Mouse (Mus musculus): ENCODE measurements at regions not wholly inside any gene's neighbourhood (a gene's known extent, or its start where the extent isn't known, plus 50 kb on each side); places are given as distances from the start of the nearest gene placed in this dataset.

- Histone ChIP-seq H3K9ac (ENCODE audit: low read depth, low read length) (0 out of 2 replicates have a peak overlapping the region, but pooled peaks have one; percentile 4), H3K4me1 (ENCODE audit: control insufficient read depth, insufficient read depth, low read length) (no peaks in the 10 kb centered on the region), H3K36me3 (ENCODE audit: control insufficient read depth, insufficient read depth, low read length) (no peaks in the 10 kb centered on the region), H3K9me3 (ENCODE audit: control insufficient read depth, low read length) (no peaks in the 10 kb centered on the region), H3K27ac (ENCODE audit: low read depth, low read length) (no peak overlapping the region), H3K27me3 (ENCODE audit: control insufficient read depth, insufficient read depth, low read length) (no peaks in the 10 kb centered on the region), H3K4me2 (replicated peaks; ENCODE audit: low read depth, low read length) (no peak overlapping the region; the same call in 1 of the 2 replicates), H3K4me3 (ENCODE audit: low read length) (no peak overlapping the region)
- 21% methylated on average over 14 of the region's 14 CpGs for WGBS
- ATAC-seq (ENCODE audit: low FRiP score, low TSS enrichment): no peak
These were observed 138.9 kb upstream of the Arglu1 start for GRCm38 (mm10) chr8:8829230-8829629.

GRCm38 (mm10) chr8:8827555-8827954, 137.2 kb upstream of the Arglu1 start:
- no peaks in the 10 kb centered on the region; the same call in 1 of the 2 replicates for H3K27me3 ChIP-seq (ENCODE audit: control insufficient read depth, insufficient read depth, low read length)
- H3K4me3 ChIP-seq (ENCODE audit: low read length): no peak overlapping the region
- H3K4me2 ChIP-seq (replicated peaks; ENCODE audit: low read depth, low read length): no peak overlapping the region
- no peaks in the 10 kb centered on the region for H3K9me3 ChIP-seq (ENCODE audit: control insufficient read depth, low read length)
- H3K36me3 ChIP-seq (ENCODE audit: control insufficient read depth, insufficient read depth, low read length): no peaks in the 10 kb centered on the region
- no peak for ATAC-seq (ENCODE audit: low FRiP score, low TSS enrichment)
- H3K27ac ChIP-seq (ENCODE audit: low read depth, low read length): no peak overlapping the region
- no peak overlapping the region for H3K9ac ChIP-seq (ENCODE audit: low read depth, low read length)
- no peaks in the 10 kb centered on the region for H3K4me1 ChIP-seq (ENCODE audit: control insufficient read depth, insufficient read depth, low read length)
- 82% methylated on average over 7 of the region's 7 CpGs for WGBS

- H3K4me1 ChIP-seq (ENCODE audit: control insufficient read depth, insufficient read depth, low read length): no peaks in the 10 kb centered on the region
- H3K9me3 ChIP-seq (ENCODE audit: control insufficient read depth, low read length): no peaks in the 10 kb centered on the region
- H3K4me3 ChIP-seq (ENCODE audit: low read length): no peak overlapping the region
- no peak overlapping the region for H3K27ac ChIP-seq (ENCODE audit: low read depth, low read length)
- H3K36me3 ChIP-seq (ENCODE audit: control insufficient read depth, insufficient read depth, low read length): no peaks in the 10 kb centered on the region
- no peaks in the 10 kb centered on the region; the same call in 1 of the 2 replicates for H3K27me3 ChIP-seq (ENCODE audit: control insufficient read depth, insufficient read depth, low read length)
- H3K4me2 ChIP-seq (replicated peaks; ENCODE audit: low read depth, low read length): no peak overlapping the region
- WGBS: 75% methylated on average over 9 of the region's 9 CpGs
- H3K9ac ChIP-seq (ENCODE audit: low read depth, low read length): no peak overlapping the region
- no peak for ATAC-seq (ENCODE audit: low FRiP score, low TSS enrichment)
These were observed 136.5 kb upstream of the Arglu1 start for GRCm38 (mm10) chr8:8826801-8827200.

- Histone ChIP-seq H3K27me3 (ENCODE audit: control insufficient read depth, insufficient read depth, low read length) (no peaks in the 10 kb centered on the region; the same call in 1 of the 2 replicates), H3K9ac (ENCODE audit: low read depth, low read length) (no peak overlapping the region), H3K4me1 (ENCODE audit: control insufficient read depth, insufficient read depth, low read length) (no peaks in the 10 kb centered on the region), H3K36me3 (ENCODE audit: control insufficient read depth, insufficient read depth, low read length) (no peaks in the 10 kb centered on the region), H3K9me3 (ENCODE audit: control insufficient read depth, low read length) (no peaks in the 10 kb centered on the region), H3K4me3 (ENCODE audit: low read length) (no peak overlapping the region), H3K4me2 (replicated peaks; ENCODE audit: low read depth, low read length) (no peak overlapping the region), H3K27ac (ENCODE audit: low read depth, low read length) (no peak overlapping the region)
- WGBS: 80% methylated on average over 5 of the region's 5 CpGs
- ATAC-seq (ENCODE audit: low FRiP score, low TSS enrichment): no peak
These were observed 134.6 kb upstream of the Arglu1 start for GRCm38 (mm10) chr8:8824886-8825285.

- Histone ChIP-seq H3K4me3 (ENCODE audit: low read length) (no peak overlapping the region), H3K27me3 (ENCODE audit: control insufficient read depth, insufficient read depth, low read length) (no peaks in the 10 kb centered on the region; the same call in 1 of the 2 replicates), H3K4me2 (replicated peaks; ENCODE audit: low read depth, low read length) (no peak overlapping the region), H3K9ac (ENCODE audit: low read depth, low read length) (no peak overlapping the region), H3K9me3 (ENCODE audit: control insufficient read depth, low read length) (no peaks in the 10 kb centered on the region), H3K27ac (ENCODE audit: low read depth, low read length) (no peak overlapping the region), H3K4me1 (ENCODE audit: control insufficient read depth, insufficient read depth, low read length) (no peaks in the 10 kb centered on the region), H3K36me3 (ENCODE audit: control insufficient read depth, insufficient read depth, low read length) (no peaks in the 10 kb centered on the region)
- no peak for ATAC-seq (ENCODE audit: low FRiP score, low TSS enrichment)
- 70% methylated on average over 6 of the region's 6 CpGs for WGBS
These were observed 130.8 kb upstream of the Arglu1 start for GRCm38 (mm10) chr8:8821119-8821518.

- Histone ChIP-seq H3K27ac (ENCODE audit: low read depth, low read length) (no peak overlapping the region), H3K4me3 (ENCODE audit: low read length) (no peak overlapping the region), H3K27me3 (ENCODE audit: control insufficient read depth, insufficient read depth, low read length) (no peaks in the 10 kb centered on the region; the same call in 1 of the 2 replicates), H3K36me3 (ENCODE audit: control insufficient read depth, insufficient read depth, low read length) (no peaks in the 10 kb centered on the region), H3K4me2 (replicated peaks; ENCODE audit: low read depth, low read length) (no peak overlapping the region), H3K9ac (ENCODE audit: low read depth, low read length) (no peak overlapping the region), H3K4me1 (ENCODE audit: control insufficient read depth, insufficient read depth, low read length) (no peaks in the 10 kb centered on the region), H3K9me3 (ENCODE audit: control insufficient read depth, low read length) (no peaks in the 10 kb centered on the region)
- 74% methylated on average over 6 of the region's 6 CpGs for WGBS
- ATAC-seq (ENCODE audit: low FRiP score, low TSS enrichment): no peak
These were observed 130.3 kb upstream of the Arglu1 start for GRCm38 (mm10) chr8:8820614-8821013.

- H3K36me3 ChIP-seq (ENCODE audit: control insufficient read depth, insufficient read depth, low read length): no peaks in the 10 kb centered on the region
- WGBS: 74% methylated on average over 9 of the region's 9 CpGs
- H3K27me3 ChIP-seq (ENCODE audit: control insufficient read depth, insufficient read depth, low read length): no peaks in the 10 kb centered on the region; the same call in 1 of the 2 replicates
- H3K4me3 ChIP-seq (ENCODE audit: low read length): no peak overlapping the region
- H3K4me1 ChIP-seq (ENCODE audit: control insufficient read depth, insufficient read depth, low read length): no peaks in the 10 kb centered on the region
- no peak overlapping the region for H3K27ac ChIP-seq (ENCODE audit: low read depth, low read length)
- no peak overlapping the region for H3K9ac ChIP-seq (ENCODE audit: low read depth, low read length)
- ATAC-seq (ENCODE audit: low FRiP score, low TSS enrichment): no peak
- H3K4me2 ChIP-seq (replicated peaks; ENCODE audit: low read depth, low read length): no peak overlapping the region
- H3K9me3 ChIP-seq (ENCODE audit: control insufficient read depth, low read length): no peaks in the 10 kb centered on the region
These were observed 129.1 kb upstream of the Arglu1 start for GRCm38 (mm10) chr8:8819233-8819931.

GRCm38 (mm10) chr8:8812807-8813167, 122.5 kb upstream of the Arglu1 start:
- 0 out of 2 replicates have a peak, but pooled peaks cover 7% of the 10 kb centered on the region for H3K4me1 ChIP-seq (ENCODE audit: control insufficient read depth, insufficient read depth, low read length)
- H3K4me2 ChIP-seq (replicated peaks; ENCODE audit: low read depth, low read length): no peak overlapping the region
- H3K27me3 ChIP-seq (ENCODE audit: control insufficient read depth, insufficient read depth, low read length): no peaks in the 10 kb centered on the region
- H3K36me3 ChIP-seq (ENCODE audit: control insufficient read depth, insufficient read depth, low read length): no peaks in the 10 kb centered on the region
- no peak for ATAC-seq (ENCODE audit: low FRiP score, low TSS enrichment)
- H3K9me3 ChIP-seq (ENCODE audit: control insufficient read depth, low read length): no peaks in the 10 kb centered on the region
- H3K4me3 ChIP-seq (ENCODE audit: low read length): no peak overlapping the region
- WGBS: 92% methylated on average over 5 of the region's 5 CpGs
- no peak overlapping the region for H3K27ac ChIP-seq (ENCODE audit: low read depth, low read length)
- no peak overlapping the region for H3K9ac ChIP-seq (ENCODE audit: low read depth, low read length)

- Histone ChIP-seq H3K9me3 (ENCODE audit: control insufficient read depth, low read length) (no peaks in the 10 kb centered on the region), H3K4me3 (ENCODE audit: low read length) (no peak overlapping the region), H3K4me1 (ENCODE audit: control insufficient read depth, insufficient read depth, low read length) (0 out of 2 replicates have a peak, but pooled peaks cover 7% of the 10 kb centered on the region), H3K9ac (ENCODE audit: low read depth, low read length) (no peak overlapping the region), H3K4me2 (replicated peaks; ENCODE audit: low read depth, low read length) (no peak overlapping the region), H3K36me3 (ENCODE audit: control insufficient read depth, insufficient read depth, low read length) (no peaks in the 10 kb centered on the region), H3K27ac (ENCODE audit: low read depth, low read length) (no peak overlapping the region), H3K27me3 (ENCODE audit: control insufficient read depth, insufficient read depth, low read length) (0 out of 2 replicates have a peak, but pooled peaks cover 3% of the 10 kb centered on the region)
- no peak for ATAC-seq (ENCODE audit: low FRiP score, low TSS enrichment)
- WGBS: 85% methylated on average over 21 of the region's 21 CpGs
These were observed 121.9 kb upstream of the Arglu1 start for GRCm38 (mm10) chr8:8812051-8812806.
